Mouse (Mus musculus): ENCODE results near the gene Depdc5.

GRCm38 (mm10) chr5:33021622-33022021 lies 158.1 kb downstream of the Depdc5 start:
- TF ChIP-seq GATA1 (IDR thresholded peaks at IDR 0.05; ENCODE audit: low read length) = no peak
- no peak for TF ChIP-seq TAL1 (IDR thresholded peaks at IDR 0.05; ENCODE audit: low read length)

Data from erythroblast, embryonic 14.5 days (primary cell).